Mouse (Mus musculus) bone marrow, adult 2 months (tissue): ENCODE data around the gene Grm1.

ENCODE experiments used
- CTCF ChIP-seq: fragments of 200-500 bp; IDR thresholded peaks from 2 replicates; pipeline ENCODE4 v1.5.1; 2011; ENCODE audit warnings: low read length, control low read depth; ENCODE audit not compliant: control insufficient read depth, insufficient read depth
- POLR2A ChIP-seq: fragments of 200-500 bp; IDR thresholded peaks from 2 replicates; pipeline ENCODE4 v1.6.1; 2011; ENCODE audit warnings: low read depth, mild to moderate bottlenecking, control low read depth, low read length, borderline replicate concordance; ENCODE audit not compliant: control insufficient read depth

GRCm38 (mm10) chr10:10656621-10657020 lies 425.5 kb downstream of the Grm1 start:
- no peak for TF ChIP-seq POLR2A
- no peak for TF ChIP-seq CTCF
